Mouse (Mus musculus): ENCODE data around the gene Iars2. TPM values are rescaled to one million over a fixed set of nuclear protein-coding genes. Genes with fewer than 3 reads are reported as not detected.

Gene Iars2
- polyA plus RNA-seq, 1 experiment from 2014 or later, result 32.0 TPM

DNA sequence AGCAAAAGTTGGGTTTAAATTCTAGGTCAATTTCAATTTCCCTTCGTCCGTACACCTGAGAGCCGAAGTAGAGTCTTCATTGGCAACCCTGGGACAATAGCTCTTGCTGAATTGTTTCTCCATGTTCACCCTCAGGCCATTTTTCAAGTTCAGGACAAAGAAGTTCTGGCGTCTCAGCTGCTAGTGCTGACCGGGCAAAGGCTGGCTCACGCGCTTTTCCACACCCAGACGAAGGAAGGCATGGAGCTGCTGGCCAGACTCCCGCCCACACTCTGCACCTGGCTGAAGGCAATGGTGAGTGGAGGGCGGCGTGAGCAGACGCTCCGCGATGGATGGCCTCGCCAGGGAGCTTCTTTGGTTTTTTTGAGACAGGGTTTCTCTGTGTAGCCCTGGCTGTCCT is 45.9 kb downstream of the Iars2 start:
- ATAC-seq (ENCODE audit: insufficient number of reproducible peaks, insufficient read depth, low FRiP score, low read depth), result no peak
- H3K4me2 ChIP-seq (replicated peaks; ENCODE audit: low read depth, low read length), result no peak overlapping the region
- no peaks in the 10 kb centered on the region for H3K27me3 ChIP-seq (ENCODE audit: control insufficient read depth, insufficient read depth, low read length)
- no peak overlapping the region for H3K4me3 ChIP-seq (ENCODE audit: low read depth, low read length)
- H3K36me3 ChIP-seq (ENCODE audit: control insufficient read depth, insufficient read depth, low read length), result peaks cover 60% of the 10 kb centered on the region
- H3K27ac ChIP-seq (ENCODE audit: low read length), result no peak overlapping the region
- H3K9me3 ChIP-seq (ENCODE audit: control insufficient read depth, low read depth, low read length), result no peaks in the 10 kb centered on the region
- 93% methylated on average over 15 of the region's 15 CpGs for WGBS
- H3K4me1 ChIP-seq (ENCODE audit: control insufficient read depth, insufficient read depth, low read length), result no peaks in the 10 kb centered on the region; the same call in 1 of the 2 replicates
- H3K9ac ChIP-seq (replicated peaks; ENCODE audit: low read depth, low read length), result no peak overlapping the region

DNA sequence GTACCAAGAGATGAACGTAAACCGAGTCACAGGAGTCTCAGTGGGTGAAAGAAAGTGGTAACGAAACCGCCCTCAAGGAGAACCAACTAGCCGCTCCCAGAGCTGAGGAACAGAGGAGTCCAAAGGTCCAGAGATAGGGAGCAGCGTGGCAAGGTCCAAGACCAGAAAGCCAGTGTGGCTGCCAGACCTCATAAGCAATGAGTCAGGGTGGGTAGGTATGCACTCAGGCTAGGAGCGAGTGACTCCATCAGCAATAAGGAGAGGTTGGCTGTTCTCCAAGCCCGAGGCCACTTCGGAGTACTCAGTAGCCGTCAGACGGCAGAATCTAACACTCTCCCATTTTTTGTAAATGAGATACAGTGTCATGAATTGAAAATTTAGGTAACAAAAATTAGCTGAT is 46.4 kb downstream of the Iars2 start:
- 91% methylated on average over 11 of the region's 11 CpGs for WGBS
- Histone ChIP-seq H3K4me3 (ENCODE audit: low read depth, low read length) (no peak overlapping the region), H3K9ac (replicated peaks; ENCODE audit: low read depth, low read length) (no peak overlapping the region), H3K36me3 (ENCODE audit: control insufficient read depth, insufficient read depth, low read length) (peaks cover 63% of the 10 kb centered on the region), H3K9me3 (ENCODE audit: control insufficient read depth, low read depth, low read length) (no peaks in the 10 kb centered on the region), H3K4me1 (ENCODE audit: control insufficient read depth, insufficient read depth, low read length) (no peaks in the 10 kb centered on the region; the same call in 1 of the 2 replicates), H3K27ac (ENCODE audit: low read length) (no peak overlapping the region), H3K4me2 (replicated peaks; ENCODE audit: low read depth, low read length) (no peak overlapping the region), H3K27me3 (ENCODE audit: control insufficient read depth, insufficient read depth, low read length) (no peaks in the 10 kb centered on the region)
- ATAC-seq (ENCODE audit: insufficient number of reproducible peaks, insufficient read depth, low FRiP score, low read depth), result no peak

DNA sequence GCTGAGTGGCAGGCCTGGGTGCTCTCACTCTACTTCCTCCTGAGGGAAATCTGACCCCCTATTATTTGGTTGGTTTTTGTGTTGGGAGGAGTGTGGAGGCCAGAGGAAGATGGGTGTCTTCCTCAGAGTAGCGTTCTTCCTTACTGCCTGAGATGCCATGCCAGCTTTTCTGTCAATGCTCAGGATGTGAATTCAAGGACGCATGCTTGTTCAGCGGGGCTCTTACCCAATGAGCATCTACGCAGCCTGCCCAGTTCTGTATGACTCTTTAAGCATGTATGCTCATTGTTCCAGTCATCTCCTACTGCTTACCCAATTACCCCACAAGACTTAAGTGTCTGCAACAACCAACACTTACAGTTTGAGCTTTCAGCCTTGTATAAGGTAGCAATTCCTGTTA is 48.6 kb downstream of the Iars2 start:
- H3K4me2 ChIP-seq (replicated peaks; ENCODE audit: low read depth, low read length), result no peak overlapping the region
- WGBS, result 92% methylated on average over 4 of the region's 4 CpGs
- H3K27me3 ChIP-seq (ENCODE audit: control insufficient read depth, insufficient read depth, low read length), result no peaks in the 10 kb centered on the region
- ATAC-seq (ENCODE audit: insufficient number of reproducible peaks, insufficient read depth, low FRiP score, low read depth), result no peak
- H3K4me1 ChIP-seq (ENCODE audit: control insufficient read depth, insufficient read depth, low read length), result no peaks in the 10 kb centered on the region; the same call in 1 of the 2 replicates
- no peak overlapping the region for H3K4me3 ChIP-seq (ENCODE audit: low read depth, low read length)
- no peak overlapping the region for H3K27ac ChIP-seq (ENCODE audit: low read length)
- peaks cover 62% of the 10 kb centered on the region for H3K36me3 ChIP-seq (ENCODE audit: control insufficient read depth, insufficient read depth, low read length)
- no peak overlapping the region for H3K9ac ChIP-seq (replicated peaks; ENCODE audit: low read depth, low read length)
- no peaks in the 10 kb centered on the region for H3K9me3 ChIP-seq (ENCODE audit: control insufficient read depth, low read depth, low read length)

DNA sequence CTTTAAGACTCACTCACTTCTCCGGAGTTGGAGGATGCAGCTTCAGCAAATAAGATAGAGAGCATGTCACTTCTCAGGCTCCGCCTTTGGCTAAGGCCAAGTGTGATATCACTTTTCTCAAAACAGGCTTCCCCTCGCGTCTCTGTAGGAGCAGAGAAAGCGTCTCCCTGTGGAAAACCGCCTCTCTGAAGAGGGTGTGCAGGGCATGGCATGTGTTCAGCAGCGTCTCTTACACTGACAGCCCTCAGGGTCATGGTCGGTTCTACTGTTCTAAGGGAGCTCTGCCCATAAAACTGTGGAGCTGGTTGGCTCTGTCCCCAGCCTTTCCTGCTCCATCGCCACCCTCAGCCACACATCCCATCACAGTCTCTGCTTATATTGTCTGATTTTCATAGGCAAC is 49.9 kb downstream of the Iars2 start:
- no peak overlapping the region for H3K4me2 ChIP-seq (replicated peaks; ENCODE audit: low read depth, low read length)
- ATAC-seq (ENCODE audit: insufficient number of reproducible peaks, insufficient read depth, low FRiP score, low read depth), result no peak
- H3K9ac ChIP-seq (replicated peaks; ENCODE audit: low read depth, low read length), result no peak overlapping the region
- H3K4me3 ChIP-seq (ENCODE audit: low read depth, low read length), result no peak overlapping the region
- H3K9me3 ChIP-seq (ENCODE audit: control insufficient read depth, low read depth, low read length), result no peaks in the 10 kb centered on the region
- WGBS, result 79% methylated on average over 9 of the region's 9 CpGs
- H3K36me3 ChIP-seq (ENCODE audit: control insufficient read depth, insufficient read depth, low read length), result peaks cover 63% of the 10 kb centered on the region
- H3K27ac ChIP-seq (ENCODE audit: low read length), result no peak overlapping the region
- no peaks in the 10 kb centered on the region for H3K4me1 ChIP-seq (ENCODE audit: control insufficient read depth, insufficient read depth, low read length)
- no peaks in the 10 kb centered on the region for H3K27me3 ChIP-seq (ENCODE audit: control insufficient read depth, insufficient read depth, low read length)

DNA sequence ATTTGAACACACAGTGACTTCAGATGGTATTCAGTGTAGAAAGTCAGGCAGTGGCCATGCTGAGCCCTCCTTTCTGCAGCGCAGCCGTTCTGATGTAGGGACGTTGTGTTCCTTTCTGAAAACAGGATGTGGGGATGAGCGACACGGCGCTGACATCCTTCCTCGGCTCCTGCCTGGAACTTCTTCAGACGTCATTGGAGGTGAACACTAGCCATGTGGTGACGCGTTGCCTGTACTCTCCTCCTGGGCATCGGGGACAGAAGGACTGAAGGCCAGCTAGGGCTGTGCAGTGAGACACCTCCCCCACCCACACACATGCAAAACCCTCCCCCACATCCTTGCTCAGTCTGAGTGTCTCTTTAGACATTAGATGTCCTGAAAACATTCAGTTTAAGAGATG is 52.2 kb downstream of the Iars2 start:
- no peaks in the 10 kb centered on the region for H3K27me3 ChIP-seq (ENCODE audit: control insufficient read depth, insufficient read depth, low read length)
- H3K36me3 ChIP-seq (ENCODE audit: control insufficient read depth, insufficient read depth, low read length), result peaks cover 51% of the 10 kb centered on the region
- H3K9ac ChIP-seq (replicated peaks; ENCODE audit: low read depth, low read length), result no peak overlapping the region
- no peaks in the 10 kb centered on the region for H3K9me3 ChIP-seq (ENCODE audit: control insufficient read depth, low read depth, low read length)
- H3K4me2 ChIP-seq (replicated peaks; ENCODE audit: low read depth, low read length), result no peak overlapping the region
- no peaks in the 10 kb centered on the region for H3K4me1 ChIP-seq (ENCODE audit: control insufficient read depth, insufficient read depth, low read length)
- WGBS, result 82% methylated on average over 11 of the region's 11 CpGs
- no peak overlapping the region for H3K4me3 ChIP-seq (ENCODE audit: low read depth, low read length)
- no peak for ATAC-seq (ENCODE audit: insufficient number of reproducible peaks, insufficient read depth, low FRiP score, low read depth)
- H3K27ac ChIP-seq (ENCODE audit: low read length), result no peak overlapping the region

DNA sequence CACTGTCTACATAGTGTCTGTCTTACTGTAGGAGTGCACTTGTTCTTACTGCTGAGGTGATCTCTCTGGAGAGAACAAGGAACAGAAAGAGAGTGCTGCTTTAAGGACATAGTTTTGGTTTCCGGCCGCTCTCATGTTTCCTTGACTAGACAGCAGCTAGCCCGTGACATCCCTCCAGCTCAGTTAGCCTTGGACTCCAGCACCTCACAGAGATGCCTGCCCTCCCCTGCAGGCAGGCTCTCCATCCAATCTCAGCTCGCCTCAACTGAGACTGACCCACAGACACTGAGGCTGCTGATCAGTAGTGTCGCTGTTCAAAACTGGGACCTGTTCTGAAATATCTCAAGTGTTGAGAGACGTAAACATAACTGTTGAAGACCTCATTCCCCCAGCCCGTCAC is 53.2 kb downstream of the Iars2 start:
- Histone ChIP-seq H3K36me3 (ENCODE audit: control insufficient read depth, insufficient read depth, low read length) (peaks cover 56% of the 10 kb centered on the region), H3K4me1 (ENCODE audit: control insufficient read depth, insufficient read depth, low read length) (no peaks in the 10 kb centered on the region), H3K4me3 (ENCODE audit: low read depth, low read length) (no peak overlapping the region), H3K9ac (replicated peaks; ENCODE audit: low read depth, low read length) (no peak overlapping the region), H3K27ac (ENCODE audit: low read length) (no peak overlapping the region), H3K27me3 (ENCODE audit: control insufficient read depth, insufficient read depth, low read length) (no peaks in the 10 kb centered on the region), H3K9me3 (ENCODE audit: control insufficient read depth, low read depth, low read length) (no peaks in the 10 kb centered on the region), H3K4me2 (replicated peaks; ENCODE audit: low read depth, low read length) (no peak overlapping the region)
- ATAC-seq (ENCODE audit: insufficient number of reproducible peaks, insufficient read depth, low FRiP score, low read depth), result no peak
- 90% methylated on average over 7 of the region's 7 CpGs for WGBS

DNA sequence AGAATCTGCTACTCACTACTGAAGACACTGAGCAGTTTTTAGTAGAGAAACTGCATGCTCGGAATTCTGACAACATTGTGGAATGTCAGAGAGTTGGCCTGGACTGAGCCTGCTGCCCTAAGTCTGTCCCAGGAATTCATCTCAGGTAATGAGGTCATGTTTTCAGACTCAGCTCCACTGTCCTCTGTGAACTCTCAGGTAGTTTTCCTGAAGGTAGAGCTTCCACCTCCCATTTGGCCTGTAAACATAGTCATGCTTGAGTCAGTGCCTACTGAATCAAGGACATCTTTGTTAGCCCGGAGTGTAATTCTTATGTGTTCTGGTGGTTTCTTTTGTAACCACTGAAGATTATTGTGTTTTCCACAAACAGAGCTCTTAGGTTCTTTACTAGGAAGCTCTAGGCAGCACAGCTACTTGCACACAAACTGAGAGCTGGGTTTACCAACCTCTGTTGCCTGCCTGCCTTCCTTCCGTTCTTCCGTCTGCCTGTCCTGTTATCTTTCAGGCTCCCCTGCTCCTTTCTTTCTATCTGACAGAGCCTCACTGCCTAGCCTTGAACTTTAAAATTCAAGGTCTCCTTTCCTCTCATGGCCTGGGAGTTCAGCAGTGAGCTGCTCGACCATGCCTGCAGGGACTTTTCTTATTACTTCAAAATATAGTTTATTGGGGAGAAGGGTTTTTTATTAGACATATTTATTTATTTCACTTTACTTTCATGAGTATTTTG is 54.2 kb downstream of the Iars2 start:
- Histone ChIP-seq H3K27ac (ENCODE audit: low read length) (no peak overlapping the region), H3K9ac (replicated peaks; ENCODE audit: low read depth, low read length) (no peak overlapping the region), H3K9me3 (ENCODE audit: control insufficient read depth, low read depth, low read length) (no peaks in the 10 kb centered on the region), H3K4me1 (ENCODE audit: control insufficient read depth, insufficient read depth, low read length) (no peaks in the 10 kb centered on the region), H3K4me3 (ENCODE audit: low read depth, low read length) (no peak overlapping the region), H3K4me2 (replicated peaks; ENCODE audit: low read depth, low read length) (no peak overlapping the region), H3K36me3 (ENCODE audit: control insufficient read depth, insufficient read depth, low read length) (peaks cover 51% of the 10 kb centered on the region), H3K27me3 (ENCODE audit: control insufficient read depth, insufficient read depth, low read length) (no peaks in the 10 kb centered on the region)
- 89% methylated on average over 5 of the region's 5 CpGs for WGBS
- ATAC-seq (ENCODE audit: insufficient number of reproducible peaks, insufficient read depth, low FRiP score, low read depth), result no peak

DNA sequence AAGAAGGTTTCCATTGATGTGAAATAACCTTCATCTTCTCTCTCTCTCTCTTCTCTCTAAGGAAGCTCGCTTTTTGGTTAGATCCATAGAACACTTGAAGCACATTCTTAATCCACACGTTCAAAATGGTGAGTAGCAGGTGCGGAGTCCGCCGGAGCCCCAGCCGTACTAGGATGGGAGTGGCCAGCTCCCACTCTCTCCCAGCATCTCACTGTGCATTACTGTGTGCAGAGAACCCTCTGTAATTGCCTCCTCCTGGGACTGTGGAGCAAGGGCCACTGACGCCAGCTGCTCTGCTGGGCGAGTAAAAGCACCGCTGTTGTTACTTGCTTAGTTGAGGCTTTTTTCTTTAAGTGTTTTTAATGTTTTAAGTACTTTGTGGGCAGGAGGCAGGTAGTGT is 57.8 kb downstream of the Iars2 start:
- H3K4me1 ChIP-seq (ENCODE audit: control insufficient read depth, insufficient read depth, low read length), result no peaks in the 10 kb centered on the region
- H3K9me3 ChIP-seq (ENCODE audit: control insufficient read depth, low read depth, low read length), result no peaks in the 10 kb centered on the region
- H3K4me3 ChIP-seq (ENCODE audit: low read depth, low read length), result no peak overlapping the region
- no peak overlapping the region for H3K9ac ChIP-seq (replicated peaks; ENCODE audit: low read depth, low read length)
- peaks cover 38% of the 10 kb centered on the region for H3K36me3 ChIP-seq (ENCODE audit: control insufficient read depth, insufficient read depth, low read length)
- no peak for ATAC-seq (ENCODE audit: insufficient number of reproducible peaks, insufficient read depth, low FRiP score, low read depth)
- no peak overlapping the region for H3K4me2 ChIP-seq (replicated peaks; ENCODE audit: low read depth, low read length)
- no peak overlapping the region for H3K27ac ChIP-seq (ENCODE audit: low read length)
- no peaks in the 10 kb centered on the region for H3K27me3 ChIP-seq (ENCODE audit: control insufficient read depth, insufficient read depth, low read length)
- WGBS, result 92% methylated on average over 9 of the region's 9 CpGs
